Mouse (Mus musculus) lung, postnatal 0 days (tissue): Measurements from ENCODE around the gene Iqgap3. TPM values are rescaled to one million over a fixed set of nuclear protein-coding genes. Genes with fewer than 3 reads are reported as not detected.
A peak's percentile ranks its signal among the peaks of the same experiment; 100 is the strongest.

Experiments used
- ATAC-seq: fragments of 200-750 bp; cut with Nextera tagmentation; 2 replicates; pipeline ENCODE4 v1.8.0; 2017; ENCODE audit warnings: moderate library complexity
- DNase-seq: peaks from one replicate; pipeline ENCODE4 v3.0.0-alpha.2; 2016; ENCODE audit warnings: low spot score
- H3K27ac ChIP-seq: fragments of 300-500 bp; sonication (generic); 2 replicates; pipeline ENCODE4 v1.5.1; 2014; ENCODE audit warnings: antibody characterized with exemption, mild to moderate bottlenecking, low read length, mixed read lengths
- H3K27me3 ChIP-seq: fragments of 300-500 bp; sonication (generic); replicated peaks from 2 replicates; pipeline ENCODE4 v1.6.1; 2014; ENCODE audit warnings: low read length, mixed read lengths; ENCODE audit not compliant: insufficient read depth
- H3K36me3 ChIP-seq: fragments of 300-500 bp; sonication (generic); 2 replicates; pipeline ENCODE4 v1.6.1; 2014; ENCODE audit warnings: low read length, mixed read lengths; ENCODE audit not compliant: insufficient read depth
- H3K4me1 ChIP-seq: fragments of 300-500 bp; sonication (generic); 2 replicates; pipeline ENCODE4 v1.6.1; 2014; ENCODE audit warnings: antibody characterized with exemption, low read depth, low read length, mixed read lengths; ENCODE audit not compliant: insufficient read depth
- H3K4me2 ChIP-seq: fragments of 300-500 bp; sonication (generic); replicated peaks from 2 replicates; pipeline ENCODE4 v1.6.1; 2014; ENCODE audit warnings: low read depth, mild to moderate bottlenecking, low read length, moderate library complexity, mixed read lengths
- H3K4me3 ChIP-seq: fragments of 300-500 bp; sonication (generic); 2 replicates; pipeline ENCODE4 v1.5.1; 2014; ENCODE audit warnings: low read depth, low read length
- H3K9ac ChIP-seq: fragments of 300-500 bp; sonication (generic); replicated peaks from 2 replicates; pipeline ENCODE4 v1.6.1; 2014; ENCODE audit warnings: low read depth, mild to moderate bottlenecking
- H3K9me3 ChIP-seq: fragments of 300-500 bp; sonication (generic); 2 replicates; pipeline ENCODE4 v1.6.1; 2016; ENCODE audit warnings: low read length, mixed read lengths
- CTCF ChIP-seq: IDR thresholded peaks from 2 replicates; pipeline ENCODE4 v1.5.1; 2016; ENCODE audit warnings: antibody characterized with exemption, mild to moderate bottlenecking
- EP300 ChIP-seq: IDR thresholded peaks from 2 replicates; pipeline ENCODE4 v1.6.1; 2016; ENCODE audit warnings: antibody characterized with exemption, mild to moderate bottlenecking, control low read depth
- WGBS: fragments of 180-500 bp; shearing (Covaris S2); extraction: QIAGEN DNeasy Blood & Tissue Kit; methylation state at CpG from one replicate; pipeline ENCODE4 v1.1.7; 2014; 5-methylcytosine and 5-hydroxymethylcytosine counted together
- polyA plus RNA-seq: library from polyadenylated mRNA; unstranded; fragments of >200 nt; fragmentation: Nextera tagmentation; extraction: Ambion mirVana; gene quantifications from 2 replicates; pipeline ENCODE4 v1.2.1, GENCODE M21; 2015

Gene Iqgap3
- polyA plus RNA-seq, 1 experiment from 2014 or later: 0.92 TPM

GRCm38 (mm10) chr3:88121164-88122131, 39.7 kb downstream of the Iqgap3 start:
- Histone ChIP-seq H3K36me3 (0 out of 2 replicates have a peak, but pooled peaks cover 5% of the 10 kb centered on the region), H3K27ac (no peak overlapping the region), H3K4me3 (no peak overlapping the region), H3K27me3 (no peaks in the 10 kb centered on the region), H3K9me3 (no peaks in the 10 kb centered on the region), H3K4me1 (no peaks in the 10 kb centered on the region), H3K9ac (no peak overlapping the region), H3K4me2 (no peak overlapping the region)
- ATAC-seq: no peak
- 64% methylated on average over 14 of the region's 14 CpGs for WGBS
- TF ChIP-seq EP300 (no peak), CTCF (no peak)
- DNase-seq: no peak

DNA sequence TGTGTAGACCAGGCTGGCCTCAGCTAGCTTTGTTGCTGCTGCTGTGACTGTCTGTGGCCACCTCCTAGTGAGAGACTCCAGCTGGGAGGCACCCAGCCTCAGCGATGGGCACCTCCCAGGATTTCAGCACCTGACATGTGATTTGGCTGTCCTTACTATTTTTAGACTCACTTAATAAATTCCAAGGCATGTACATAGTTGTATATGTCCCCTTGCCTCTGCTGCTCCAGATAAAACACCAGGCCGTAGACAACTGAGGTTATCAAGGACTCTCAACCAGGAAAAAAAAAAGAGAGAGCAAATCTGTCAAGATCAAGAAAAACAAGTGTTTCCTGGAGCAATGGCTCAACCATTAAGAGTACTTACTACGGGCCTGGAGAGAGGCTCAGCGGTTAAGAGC, 43.4 kb downstream of the Iqgap3 start:
- Histone ChIP-seq H3K9me3 (no peaks in the 10 kb centered on the region), H3K36me3 (no peaks in the 10 kb centered on the region), H3K4me3 (no peak overlapping the region), H3K4me1 (no peaks in the 10 kb centered on the region), H3K27ac (no peak overlapping the region), H3K9ac (no peak overlapping the region), H3K4me2 (no peak overlapping the region), H3K27me3 (no peaks in the 10 kb centered on the region)
- DNase-seq: peak; percentile 91
- WGBS: 30% methylated on average over 4 of the region's 4 CpGs
- peak; percentile 84 for ATAC-seq
- TF ChIP-seq EP300 (peak; percentile 94), CTCF (no peak)

DNA sequence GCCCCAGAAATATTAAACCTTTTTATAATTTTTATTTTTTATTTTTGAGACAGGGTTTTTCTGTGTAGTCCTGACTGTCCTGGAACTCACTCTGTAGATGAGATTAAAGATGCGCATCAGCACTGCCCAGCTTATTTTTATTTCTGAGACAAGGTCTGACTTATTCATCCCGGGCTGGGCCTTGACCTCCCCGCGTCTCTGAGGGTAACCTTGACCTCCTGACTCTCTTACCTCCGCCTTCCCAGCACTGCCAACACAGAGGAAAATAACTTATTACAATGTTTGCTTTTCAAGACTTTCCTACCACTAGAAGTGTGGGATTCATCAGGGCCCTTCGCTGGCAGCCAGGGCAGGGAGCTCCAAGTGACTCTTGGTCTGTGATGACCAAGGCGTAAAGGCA, 44.4 kb downstream of the Iqgap3 start:
- no peak overlapping the region for H3K4me2 ChIP-seq
- H3K27ac ChIP-seq: no peak overlapping the region
- DNase-seq: no peak
- H3K9me3 ChIP-seq: no peaks in the 10 kb centered on the region
- H3K36me3 ChIP-seq: no peaks in the 10 kb centered on the region
- H3K27me3 ChIP-seq: no peaks in the 10 kb centered on the region
- WGBS: 60% methylated on average over 7 of the region's 7 CpGs
- no peak for ATAC-seq
- no peaks in the 10 kb centered on the region for H3K4me1 ChIP-seq
- no peak overlapping the region for H3K9ac ChIP-seq
- TF ChIP-seq EP300 (no peak), CTCF (no peak)
- no peak overlapping the region for H3K4me3 ChIP-seq

DNA sequence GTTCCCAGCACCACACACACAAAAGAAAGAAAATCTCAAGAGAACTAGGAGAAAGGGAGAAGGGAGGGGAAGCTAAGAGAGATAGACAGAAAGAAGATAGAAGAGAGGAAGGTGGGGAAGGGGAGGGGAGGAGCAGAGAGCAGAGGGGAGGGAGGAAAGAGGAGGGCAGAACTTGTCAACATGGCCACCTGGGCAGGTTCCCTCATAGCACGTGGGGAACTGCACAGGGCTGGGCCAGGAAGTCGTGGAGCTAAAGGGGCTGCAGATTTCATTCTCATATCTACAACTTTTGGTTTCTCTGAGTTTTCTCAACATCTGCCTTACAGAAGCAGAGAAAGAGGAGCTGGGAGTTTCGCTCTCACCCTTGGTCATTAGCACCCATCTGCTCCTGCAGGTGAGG, 45.9 kb downstream of the Iqgap3 start:
- WGBS: 56% methylated on average over 3 of the region's 3 CpGs
- Histone ChIP-seq H3K4me1 (no peaks in the 10 kb centered on the region), H3K27me3 (no peaks in the 10 kb centered on the region), H3K27ac (no peak overlapping the region), H3K9ac (no peak overlapping the region), H3K4me3 (no peak overlapping the region), H3K4me2 (no peak overlapping the region), H3K9me3 (no peaks in the 10 kb centered on the region), H3K36me3 (no peaks in the 10 kb centered on the region)
- TF ChIP-seq EP300: no peak
- TF ChIP-seq CTCF: no peak
- DNase-seq (no peak), ATAC-seq (no peak)

DNA sequence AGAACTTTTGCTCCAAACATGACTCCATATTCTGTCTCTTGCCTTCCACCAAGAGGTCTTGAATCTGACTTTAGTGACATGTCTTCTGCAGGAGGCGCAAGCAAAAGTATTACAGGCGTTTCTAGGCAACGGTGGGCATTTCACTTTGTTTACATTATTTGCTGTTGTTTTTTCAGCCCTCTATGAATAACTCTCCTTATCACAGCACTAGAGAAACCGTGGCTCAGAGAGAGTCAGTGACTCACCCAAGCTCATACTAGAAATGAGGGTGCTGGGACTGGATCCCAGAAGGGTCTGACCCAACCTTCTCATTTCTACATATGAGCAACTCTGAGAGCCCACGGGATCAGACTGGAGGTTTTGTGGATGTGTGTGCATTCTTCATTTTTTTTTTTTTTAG, 46.3 kb downstream of the Iqgap3 start:
- no peaks in the 10 kb centered on the region for H3K4me1 ChIP-seq
- H3K4me2 ChIP-seq: no peak overlapping the region
- no peak for TF ChIP-seq CTCF
- no peak for TF ChIP-seq EP300
- H3K4me3 ChIP-seq: no peak overlapping the region
- WGBS: 33% methylated on average over 5 of the region's 5 CpGs
- DNase-seq (peak; percentile 73), ATAC-seq (peak; percentile 48)
- H3K9me3 ChIP-seq: no peaks in the 10 kb centered on the region
- H3K27me3 ChIP-seq: no peaks in the 10 kb centered on the region
- H3K36me3 ChIP-seq: no peaks in the 10 kb centered on the region
- no peak overlapping the region for H3K9ac ChIP-seq
- no peak overlapping the region for H3K27ac ChIP-seq

DNA sequence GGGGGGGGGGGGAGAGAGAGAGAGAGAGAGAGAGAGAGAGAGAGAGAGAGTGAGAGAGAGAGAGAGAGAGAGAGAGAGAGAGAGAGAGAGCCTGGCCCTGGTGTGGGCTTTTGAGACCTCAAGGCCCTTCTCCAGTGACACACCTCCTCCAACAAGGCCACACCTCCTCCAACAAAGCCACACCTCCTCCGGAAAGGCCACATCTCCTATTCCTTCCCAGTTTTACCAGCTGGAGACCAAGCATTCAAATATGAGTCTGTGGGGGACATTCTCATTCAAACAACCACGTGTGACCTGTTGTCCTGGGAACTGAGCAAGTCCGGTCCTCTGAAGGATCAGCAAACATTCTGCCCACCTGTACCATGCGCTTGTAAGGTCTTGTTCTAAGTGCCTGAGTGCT, 47.2 kb downstream of the Iqgap3 start:
- Histone ChIP-seq H3K4me2 (no peak overlapping the region), H3K4me1 (0 out of 2 replicates have a peak, but pooled peaks cover 5% of the 10 kb centered on the region), H3K9me3 (no peaks in the 10 kb centered on the region), H3K36me3 (no peaks in the 10 kb centered on the region), H3K27ac (no peak overlapping the region), H3K27me3 (no peaks in the 10 kb centered on the region), H3K4me3 (no peak overlapping the region), H3K9ac (no peak overlapping the region)
- no peak for DNase-seq
- 39% methylated on average over 4 of the region's 4 CpGs for WGBS
- TF ChIP-seq CTCF: no peak
- no peak for TF ChIP-seq EP300
- ATAC-seq: no peak
